Mouse (Mus musculus) cerebellum, adult 9-11 months (tissue): Measurements from ENCODE around the gene Unc5cl.

ENCODE experiments used
- DNase-seq: peaks from one replicate; pipeline ENCODE4 v3.0.0; 2022

Unc5cl gene

GRCm38 (mm10) chr17:48432158-48432980 is 22.3 kb upstream of the Unc5cl start, which contains the start of gene Apobec2:
Gene Apobec2, minus strand, starts transcription at chr17:48432930.
- DNase-seq, result no peak

GRCm38 (mm10) chr17:48433006-48433655 is 21.6 kb upstream of the Unc5cl start:
- no peak for DNase-seq

- DNase-seq, result no peak
Observed at GRCm38 (mm10) chr17:48433689-48434330, 20.9 kb upstream of the Unc5cl start.

- no peak for DNase-seq
Observed at GRCm38 (mm10) chr17:48434479-48434878, 20.2 kb upstream of the Unc5cl start.

- DNase-seq, result no peak
Observed at GRCm38 (mm10) chr17:48436487-48436886, 18.2 kb upstream of the Unc5cl start.

GRCm38 (mm10) chr17:48437421-48437911 is 17.2 kb upstream of the Unc5cl start:
- DNase-seq, result no peak

- no peak for DNase-seq
Observed at GRCm38 (mm10) chr17:48442745-48443457, 11.8 kb upstream of the Unc5cl start.

GRCm38 (mm10) chr17:48443542-48444145 is 11.1 kb upstream of the Unc5cl start:
- no peak for DNase-seq

GRCm38 (mm10) chr17:48447675-48448074 is 7.0 kb upstream of the Unc5cl start:
- DNase-seq, result no peak

GRCm38 (mm10) chr17:48450666-48451352 is 3.9 kb upstream of the Unc5cl start:
- no peak for DNase-seq

GRCm38 (mm10) chr17:48451353-48451675 is 3.4 kb upstream of the Unc5cl start, which contains the start of gene Tspo2:
Gene Tspo2, minus strand, starts transcription at chr17:48451522.
- DNase-seq, result no peak

GRCm38 (mm10) chr17:48451753-48452444 is 2.8 kb upstream of the Unc5cl start:
- no peak for DNase-seq

- no peak for DNase-seq
Observed at GRCm38 (mm10) chr17:48453489-48453888, 1.2 kb upstream of the Unc5cl start.

GRCm38 (mm10) chr17:48454190-48454589 is 511 bp upstream of the Unc5cl start:
- no peak for DNase-seq

- no peak for DNase-seq
Observed at GRCm38 (mm10) chr17:48455955-48456354, 1.3 kb downstream of the Unc5cl start.

GRCm38 (mm10) chr17:48457971-48458653 is 3.4 kb downstream of the Unc5cl start:
- no peak for DNase-seq

GRCm38 (mm10) chr17:48462096-48462495 is 7.4 kb downstream of the Unc5cl start:
- no peak for DNase-seq

GRCm38 (mm10) chr17:48463391-48463790 is 8.7 kb downstream of the Unc5cl start:
- no peak for DNase-seq

- DNase-seq, result no peak
Observed at GRCm38 (mm10) chr17:48466769-48467394, 12.2 kb downstream of the Unc5cl start.
